Mouse (Mus musculus) MN1 (cell line): ENCODE results near the gene 9430015G10Rik.
"Not testable (repeated sequence)": the region's sequence is repeated elsewhere in the genome, so short reads cannot be mapped to it uniquely, and the experiment has no call there.

Source experiments
- DNase-seq: peaks from one replicate; pipeline ENCODE4 v3.0.0-alpha.2; 2016; ENCODE audit warnings: low spot score

9430015G10Rik gene

DNA sequence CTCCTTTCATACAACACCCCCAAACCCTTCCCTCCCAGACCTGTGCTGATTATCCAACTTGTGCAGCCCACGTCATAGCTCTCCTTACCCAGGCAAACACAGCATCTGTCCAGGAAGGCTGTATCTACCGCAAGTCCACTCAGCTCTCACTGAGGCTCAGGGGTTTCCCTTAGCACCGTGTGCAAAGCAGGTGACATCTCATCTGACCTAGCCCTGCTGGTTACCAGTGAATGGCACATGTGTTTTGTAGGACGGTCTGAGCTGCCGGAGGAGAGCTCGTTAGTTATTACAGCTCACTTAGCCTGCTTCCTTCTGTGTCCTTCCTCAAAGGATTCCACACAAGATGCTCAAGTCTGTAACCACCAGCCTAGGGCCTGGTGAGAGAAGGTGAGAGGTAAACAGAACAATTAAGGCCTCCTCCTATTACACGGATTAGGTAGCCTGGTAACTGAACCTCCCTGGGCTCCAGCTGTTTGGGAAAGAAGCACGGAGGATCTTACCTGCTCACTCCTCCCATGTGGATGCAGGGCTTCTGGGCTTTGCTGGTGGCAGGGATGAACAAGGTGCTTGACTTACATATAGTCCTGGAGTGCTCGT lies 11.9 kb upstream of the 9430015G10Rik start:
- DNase-seq: no peak

DNA sequence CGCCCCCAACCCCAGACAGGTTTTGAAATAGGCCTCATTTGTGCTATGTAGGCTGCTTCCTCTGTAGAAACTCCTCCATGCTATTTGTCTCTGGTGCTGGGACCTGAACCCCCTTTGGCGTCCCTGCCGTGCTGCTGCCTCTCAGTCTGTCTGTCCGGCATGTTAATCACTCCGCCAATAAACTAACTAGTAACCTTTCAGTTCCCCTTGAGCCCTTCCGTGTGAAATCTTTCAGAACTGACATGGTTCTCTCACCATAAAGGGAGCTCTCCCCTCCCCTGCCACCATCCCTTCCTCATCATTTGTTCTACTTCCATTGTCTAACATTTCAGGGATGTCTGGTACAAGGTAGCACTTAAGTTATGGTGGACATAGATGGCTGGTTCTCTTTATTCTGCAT lies 10.4 kb upstream of the 9430015G10Rik start:
- DNase-seq: no peak

DNA sequence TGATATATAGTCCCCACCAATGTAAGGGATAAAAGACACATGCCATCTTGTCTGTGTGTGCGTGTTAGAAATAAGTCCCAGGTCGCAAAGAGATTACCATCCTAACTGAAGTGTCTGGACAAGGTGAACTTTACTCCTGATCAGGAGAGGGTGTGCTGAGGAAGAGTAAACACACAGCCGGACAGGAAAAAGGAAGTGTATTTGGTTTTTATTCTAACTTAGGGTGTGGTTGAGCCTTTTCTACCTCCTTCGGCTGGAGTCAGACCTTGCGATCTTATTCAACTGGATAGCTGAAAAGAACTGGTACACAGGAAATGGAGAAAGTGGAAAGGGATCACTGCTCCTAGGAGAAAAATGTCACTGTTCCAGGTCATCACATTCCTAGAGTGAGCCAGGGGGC lies 9.3 kb upstream of the 9430015G10Rik start:
- DNase-seq: no peak

GRCm38 (mm10) chr4:156101481-156101903 lies 8.3 kb upstream of the 9430015G10Rik start:
- DNase-seq: no peak

DNA sequence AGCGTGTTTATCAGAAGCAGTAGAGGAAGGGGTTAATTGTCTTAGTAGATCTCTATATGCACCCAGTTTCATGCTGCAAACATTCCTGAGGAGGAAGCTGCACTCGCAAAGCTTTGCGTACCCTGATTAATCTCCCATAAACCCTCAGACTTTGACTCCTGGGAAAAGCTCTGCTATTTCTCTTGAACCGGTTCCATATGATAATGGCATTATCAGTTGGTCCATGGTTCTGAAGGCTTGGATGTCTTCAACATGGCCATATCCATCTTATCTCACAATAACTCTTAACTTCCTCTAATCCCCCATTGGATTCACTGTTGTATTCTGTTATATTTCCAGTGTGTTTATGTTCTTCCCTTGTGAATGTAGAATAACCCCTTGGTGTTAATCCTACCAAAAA lies 6.4 kb upstream of the 9430015G10Rik start:
- DNase-seq: no peak

- DNase-seq: peak; percentile 68
These were observed 906 bp upstream of the 9430015G10Rik start for GRCm38 (mm10) chr4:156108606-156109546.

DNA sequence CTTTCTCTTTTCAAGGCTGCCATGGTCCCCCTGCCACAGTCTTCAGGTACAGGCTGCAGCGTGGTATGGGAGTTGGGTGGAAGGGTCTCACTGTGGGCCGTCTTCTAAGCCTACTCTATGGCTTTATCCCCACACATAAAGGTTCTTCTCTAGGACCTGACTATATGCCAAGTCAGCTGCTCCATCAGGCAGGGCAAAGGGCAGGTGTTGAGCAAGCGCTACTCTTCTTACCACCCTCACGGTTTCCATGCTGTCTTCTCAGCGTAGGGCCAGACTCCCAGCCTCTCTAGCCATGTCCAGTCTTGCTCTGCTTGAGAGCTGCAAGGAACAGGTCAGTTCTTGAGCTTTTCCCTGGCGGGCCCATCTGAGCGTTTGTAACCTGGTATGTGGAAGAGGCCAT lies 14.3 kb downstream of the 9430015G10Rik start:
- DNase-seq: no peak

- DNase-seq: no peak
These were observed 15.6 kb downstream of the 9430015G10Rik start for GRCm38 (mm10) chr4:156125393-156125792.

DNA sequence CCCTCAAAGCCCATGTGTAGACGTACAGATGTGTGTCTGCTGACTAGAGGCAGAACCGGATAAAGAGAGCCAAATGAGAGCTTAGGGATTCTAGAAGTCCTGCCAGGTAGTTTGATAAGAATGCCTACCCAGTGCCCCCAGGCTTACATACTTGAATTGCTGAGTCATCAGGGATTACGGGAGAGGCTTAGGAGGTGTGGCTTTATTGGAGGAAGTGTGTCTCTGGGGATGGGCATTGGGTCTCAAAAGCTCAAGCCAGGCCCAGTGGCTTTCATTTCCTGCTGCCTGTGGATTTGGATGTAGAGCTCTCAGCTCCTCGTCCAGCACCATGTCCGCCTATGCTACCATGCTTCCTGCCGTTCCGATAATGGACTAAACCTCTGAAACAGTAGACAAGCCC lies 17.1 kb downstream of the 9430015G10Rik start:
- DNase-seq: no peak

DNA sequence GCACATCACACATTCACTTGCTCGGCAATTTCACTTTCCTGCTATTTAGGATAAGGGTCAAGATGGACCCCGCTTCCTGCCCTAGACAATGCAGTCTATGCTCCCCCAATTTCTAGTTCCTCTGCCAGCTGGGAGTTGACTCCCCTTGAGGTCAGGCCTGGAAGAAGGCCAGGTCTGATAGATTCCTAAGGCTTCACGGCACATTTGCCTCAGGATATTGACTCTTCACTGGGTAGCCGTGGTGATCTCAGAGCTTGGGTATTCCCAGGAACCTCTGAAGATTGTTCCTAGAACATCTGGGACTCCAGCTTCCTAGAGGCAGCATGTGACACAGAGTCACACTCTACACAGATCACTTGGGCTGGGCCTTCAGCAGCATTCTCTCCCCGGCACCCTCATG lies 19.0 kb downstream of the 9430015G10Rik start:
- no peak for DNase-seq

DNA sequence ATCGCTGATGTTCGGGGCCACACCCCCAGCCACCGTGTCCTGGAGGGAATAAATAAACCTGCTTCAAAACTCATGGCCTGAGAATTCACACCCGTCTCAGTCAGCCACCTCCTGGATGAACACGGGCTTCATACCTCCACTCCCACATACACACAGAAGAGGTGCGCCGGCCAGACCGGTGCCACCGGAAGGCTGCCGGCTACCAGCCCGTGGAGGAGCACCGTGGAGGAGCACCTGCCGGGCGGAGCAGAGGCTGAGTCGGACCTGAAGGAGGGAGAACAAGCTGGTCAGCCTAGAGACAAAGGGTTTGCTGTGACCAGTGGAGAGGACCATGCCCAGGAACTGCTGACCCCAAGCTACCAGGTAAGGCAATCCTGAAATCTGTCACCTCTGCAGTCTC lies 20.7 kb downstream of the 9430015G10Rik start, which contains the start of gene Rnf223:
Gene Rnf223, plus strand, starts transcription at position 78 of the 400 bp plus-strand sequence.
- DNase-seq: no peak

DNA sequence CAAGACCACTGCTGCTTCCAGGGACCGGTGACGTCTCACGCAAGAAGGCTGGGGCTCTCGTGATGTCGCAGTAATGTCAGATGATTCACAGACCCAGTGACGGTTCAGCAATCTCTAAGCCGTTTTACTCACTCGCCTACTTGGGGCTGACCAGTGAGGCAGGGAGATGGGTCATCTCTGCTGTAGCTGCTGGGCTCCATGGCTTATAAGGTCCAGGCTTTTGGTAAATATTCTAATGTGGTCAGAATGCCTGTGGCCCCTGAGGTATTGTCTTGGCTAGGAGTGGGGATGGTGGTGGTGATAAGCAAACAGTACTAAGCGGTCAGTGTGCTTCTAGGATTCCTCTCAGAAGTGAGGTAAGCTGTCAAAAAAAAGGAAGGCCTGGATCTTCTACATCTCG lies 21.2 kb downstream of the 9430015G10Rik start:
- no peak for DNase-seq

GRCm38 (mm10) chr4:156133334-156133733 lies 23.6 kb downstream of the 9430015G10Rik start:
- no peak for DNase-seq

GRCm38 (mm10) chr4:156133943-156134605 lies 24.3 kb downstream of the 9430015G10Rik start:
- DNase-seq: no peak

DNA sequence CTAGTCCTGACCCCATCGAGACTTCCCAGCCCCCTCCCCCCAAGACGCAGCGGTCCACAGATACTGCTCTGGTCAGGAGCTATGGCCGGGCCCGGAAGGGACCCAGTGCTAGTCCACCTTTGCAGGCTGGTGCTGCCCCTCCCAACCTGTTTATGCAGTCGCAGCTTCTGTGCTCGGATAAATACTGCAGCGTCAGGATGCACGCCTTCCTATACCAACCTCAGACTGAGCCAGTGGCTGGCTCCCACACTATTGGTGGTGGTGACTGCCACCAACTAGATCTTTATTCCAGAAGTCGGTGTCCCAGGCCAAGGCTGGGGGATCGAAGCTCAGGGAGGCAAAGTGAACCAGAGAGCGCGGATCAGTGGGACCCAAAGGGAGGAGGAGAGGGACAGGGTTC lies 25.3 kb downstream of the 9430015G10Rik start:
- DNase-seq: peak; percentile 19

- DNase-seq: no peak
These were observed 26.0 kb downstream of the 9430015G10Rik start for GRCm38 (mm10) chr4:156135801-156136200.

DNA sequence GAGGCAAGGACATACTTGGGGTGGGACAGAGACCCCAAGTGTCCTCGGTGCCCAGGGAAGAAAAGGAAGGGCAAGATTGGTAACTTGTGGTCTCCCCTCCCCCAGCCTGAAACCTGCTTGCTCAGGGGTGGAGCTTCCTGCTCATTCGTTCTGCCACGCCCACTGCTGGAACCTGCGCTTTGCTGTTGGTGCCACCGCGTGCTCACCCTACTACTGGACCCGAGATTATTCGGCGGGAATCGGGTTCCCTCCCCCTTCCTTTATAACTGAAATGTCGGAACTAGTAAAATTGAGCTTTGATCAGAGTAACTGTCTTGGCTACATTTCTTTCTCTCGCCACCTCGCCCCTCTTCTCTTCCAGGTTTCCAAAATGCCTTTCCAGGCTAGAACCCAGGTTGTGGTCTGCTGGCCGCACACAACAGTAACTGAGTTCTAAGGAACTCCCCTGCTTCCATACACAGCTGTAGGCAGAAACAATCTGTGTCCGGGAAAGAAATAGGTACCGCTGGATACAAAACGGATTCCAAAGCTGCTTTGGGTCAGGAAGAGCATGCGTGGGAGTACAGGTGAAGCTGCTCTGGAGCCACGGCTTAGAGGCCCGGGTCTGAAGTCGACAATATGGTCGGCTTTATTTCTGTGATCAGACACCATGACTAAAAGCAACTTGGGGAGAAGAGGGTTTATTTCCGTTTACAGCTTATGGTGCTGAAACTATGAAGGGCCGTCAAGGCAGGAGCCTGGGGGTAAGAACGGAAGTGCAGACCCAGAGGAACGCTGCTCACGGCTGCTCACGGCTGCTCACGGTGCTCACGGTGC lies 26.7 kb downstream of the 9430015G10Rik start:
- no peak for DNase-seq

- DNase-seq: not testable (repeated sequence)
These were observed 41.1 kb downstream of the 9430015G10Rik start for GRCm38 (mm10) chr4:156150887-156151286.

DNA sequence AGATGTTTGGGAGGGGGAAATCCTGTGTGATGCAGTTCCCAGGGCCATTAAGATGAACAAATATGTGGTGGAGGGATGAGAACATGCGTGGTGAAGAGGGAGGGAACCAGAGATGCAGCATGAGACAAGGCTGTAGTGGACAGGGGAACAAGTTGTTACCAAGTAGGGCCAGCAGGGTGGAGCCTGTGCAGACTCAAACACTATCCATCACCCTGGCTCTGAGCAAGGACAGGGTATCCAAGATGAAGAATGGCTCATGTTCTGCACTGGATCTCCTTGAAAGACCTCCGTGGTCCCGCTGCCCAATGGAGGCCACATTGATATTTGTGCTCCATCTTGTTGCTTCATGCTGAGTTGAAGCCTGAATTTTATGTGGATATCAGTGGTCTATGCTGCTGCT lies 45.0 kb downstream of the 9430015G10Rik start:
- no peak for DNase-seq

- no peak for DNase-seq
These were observed 56.7 kb downstream of the 9430015G10Rik start for GRCm38 (mm10) chr4:156166477-156166876.

- DNase-seq: no peak
These were observed 58.8 kb downstream of the 9430015G10Rik start for GRCm38 (mm10) chr4:156168611-156169010.

DNA sequence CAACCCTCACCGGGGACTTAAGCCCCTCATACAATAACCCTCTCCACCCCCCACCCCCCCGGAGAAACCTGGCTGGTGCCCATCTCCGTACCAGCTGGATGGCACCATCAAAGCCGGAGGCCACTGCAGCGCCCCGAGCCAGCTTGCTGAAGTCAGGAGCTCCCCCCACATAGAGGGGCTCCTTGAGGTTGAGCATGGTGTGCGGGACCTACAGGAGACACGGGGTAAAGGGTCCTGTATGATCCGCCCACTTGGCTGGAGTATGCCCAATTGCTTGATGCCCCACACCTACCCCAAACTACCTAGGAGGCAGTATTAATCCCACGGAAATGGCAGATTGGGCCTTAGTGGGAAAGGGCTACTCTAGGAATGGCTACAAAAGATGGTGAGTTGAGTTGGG lies 59.3 kb downstream of the 9430015G10Rik start:
- DNase-seq: no peak
